Mouse (Mus musculus) embryonic facial prominence, embryonic 10.5 days (tissue): ENCODE results near the gene Fgf13. TPM values are rescaled to one million over a fixed set of nuclear protein-coding genes. Genes with fewer than 3 reads are reported as not detected.

ENCODE experiments used
- DNase-seq: peaks from one replicate; pipeline ENCODE4 v3.0.0-alpha.2; 2017; ENCODE audit warnings: low spot score
- H3K27ac ChIP-seq: fragments of 300-500 bp; sonication (generic); replicated peaks from 2 replicates; pipeline ENCODE4 v1.5.1; 2016; ENCODE audit warnings: mild to moderate bottlenecking
- H3K27me3 ChIP-seq: fragments of 300-500 bp; sonication (generic); replicated peaks from 2 replicates; pipeline ENCODE4 v1.6.1; 2016; ENCODE audit warnings: low read depth, mild to moderate bottlenecking; ENCODE audit not compliant: poor library complexity, severe bottlenecking
- H3K36me3 ChIP-seq: fragments of 300-500 bp; sonication (generic); replicated peaks from 2 replicates; pipeline ENCODE4 v1.6.1; 2016; ENCODE audit warnings: mild to moderate bottlenecking, moderate library complexity
- H3K4me1 ChIP-seq: fragments of 300-500 bp; sonication (generic); 2 replicates; pipeline ENCODE4 v1.6.1; 2016
- H3K4me3 ChIP-seq: fragments of 300-500 bp; sonication (generic); 2 replicates; pipeline ENCODE4 v1.5.1; 2016; ENCODE audit warnings: mild to moderate bottlenecking, moderate library complexity
- H3K9me3 ChIP-seq: fragments of 300-500 bp; sonication (generic); 2 replicates; pipeline ENCODE4 v1.6.1; 2016; ENCODE audit warnings: mild to moderate bottlenecking
- WGBS: fragments of 180-500 bp; shearing (Covaris S2); methylation state at CpG from one replicate; pipeline ENCODE4 v1.1.7; 2016; 5-methylcytosine and 5-hydroxymethylcytosine counted together
- polyA plus RNA-seq: library from polyadenylated mRNA; unstranded; fragments of >200 nt; fragmentation: Nextera tagmentation; extraction: Ambion mirVana; gene quantifications from 2 replicates; pipeline ENCODE4 v1.2.1, GENCODE M21; 2016

Fgf13 gene
- polyA plus RNA-seq, 1 experiment from 2014 or later, result 19.0 TPM

GRCm38 (mm10) chrX:59402596-59403285, 165.1 kb downstream of the Fgf13 start:
- Histone ChIP-seq H3K27me3 (no peaks in the 10 kb centered on the region), H3K4me1 (no peaks in the 10 kb centered on the region), H3K4me3 (no peak overlapping the region), H3K9me3 (no peaks in the 10 kb centered on the region), H3K27ac (no peak overlapping the region), H3K36me3 (no peaks in the 10 kb centered on the region)
- 62% methylated on average over 2 of the region's 2 CpGs for WGBS
- no peak for DNase-seq

- 91% methylated on average over 3 of the region's 3 CpGs for WGBS
Measured at GRCm38 (mm10) chrX:59290916-59291411, 276.9 kb downstream of the Fgf13 start.

GRCm38 (mm10) chrX:59251576-59251975, 316.3 kb downstream of the Fgf13 start:
- no peak overlapping the region for H3K4me3 ChIP-seq
- no peaks in the 10 kb centered on the region for H3K4me1 ChIP-seq
- no peak for DNase-seq
- no peaks in the 10 kb centered on the region for H3K27me3 ChIP-seq
- no peaks in the 10 kb centered on the region for H3K9me3 ChIP-seq
- H3K27ac ChIP-seq, result no peak overlapping the region
- no peaks in the 10 kb centered on the region for H3K36me3 ChIP-seq

More at GRCm38 (mm10) chrX:59290916-59291411, 276.9 kb downstream of the Fgf13 start:
- H3K4me1 ChIP-seq, result no peaks in the 10 kb centered on the region
- DNase-seq, result no peak
- no peaks in the 10 kb centered on the region for H3K27me3 ChIP-seq
- H3K4me3 ChIP-seq, result no peak overlapping the region
- no peak overlapping the region for H3K27ac ChIP-seq
- H3K9me3 ChIP-seq, result no peaks in the 10 kb centered on the region
- no peaks in the 10 kb centered on the region for H3K36me3 ChIP-seq

- Histone ChIP-seq H3K4me1 (no peaks in the 10 kb centered on the region), H3K9me3 (no peaks in the 10 kb centered on the region), H3K36me3 (no peaks in the 10 kb centered on the region), H3K27ac (no peak overlapping the region), H3K27me3 (no peaks in the 10 kb centered on the region), H3K4me3 (no peak overlapping the region)
- 63% methylated on average over 3 of the region's 3 CpGs for WGBS
- no peak for DNase-seq
Measured at GRCm38 (mm10) chrX:59243752-59244151, 324.1 kb downstream of the Fgf13 start.

GRCm38 (mm10) chrX:59243176-59243575, 324.7 kb downstream of the Fgf13 start:
- Histone ChIP-seq H3K4me3 (no peak overlapping the region), H3K27ac (no peak overlapping the region), H3K36me3 (no peaks in the 10 kb centered on the region), H3K9me3 (no peaks in the 10 kb centered on the region), H3K4me1 (no peaks in the 10 kb centered on the region), H3K27me3 (no peaks in the 10 kb centered on the region)
- no peak for DNase-seq
- WGBS, result 84% methylated on average over 3 of the region's 3 CpGs

- H3K4me3 ChIP-seq, result no peak overlapping the region
- H3K27me3 ChIP-seq, result no peaks in the 10 kb centered on the region
- no peaks in the 10 kb centered on the region for H3K9me3 ChIP-seq
- no peaks in the 10 kb centered on the region for H3K36me3 ChIP-seq
- no peak for DNase-seq
- H3K4me1 ChIP-seq, result no peaks in the 10 kb centered on the region
- no peak overlapping the region for H3K27ac ChIP-seq
Measured at GRCm38 (mm10) chrX:59241460-59241747, 326.5 kb downstream of the Fgf13 start.

GRCm38 (mm10) chrX:59240683-59241459, 327.0 kb downstream of the Fgf13 start:
- no peaks in the 10 kb centered on the region for H3K4me1 ChIP-seq
- 47% methylated on average over 2 of the region's 2 CpGs for WGBS
- H3K36me3 ChIP-seq, result no peaks in the 10 kb centered on the region
- H3K27ac ChIP-seq, result no peak overlapping the region
- no peaks in the 10 kb centered on the region for H3K9me3 ChIP-seq
- H3K27me3 ChIP-seq, result no peaks in the 10 kb centered on the region
- DNase-seq, result no peak
- H3K4me3 ChIP-seq, result no peak overlapping the region

GRCm38 (mm10) chrX:59220675-59221074, 347.2 kb downstream of the Fgf13 start:
- Histone ChIP-seq H3K4me1 (no peaks in the 10 kb centered on the region), H3K36me3 (no peaks in the 10 kb centered on the region), H3K4me3 (no peak overlapping the region), H3K9me3 (no peaks in the 10 kb centered on the region), H3K27me3 (no peaks in the 10 kb centered on the region), H3K27ac (no peak overlapping the region)
- no peak for DNase-seq
- WGBS, result 60% methylated on average over 3 of the region's 3 CpGs

- H3K4me3 ChIP-seq, result no peak overlapping the region
- no peaks in the 10 kb centered on the region for H3K36me3 ChIP-seq
- DNase-seq, result no peak
- no peaks in the 10 kb centered on the region for H3K9me3 ChIP-seq
- no peaks in the 10 kb centered on the region for H3K27me3 ChIP-seq
- no peaks in the 10 kb centered on the region for H3K4me1 ChIP-seq
- H3K27ac ChIP-seq, result no peak overlapping the region
Measured at GRCm38 (mm10) chrX:59201146-59201545, 366.7 kb downstream of the Fgf13 start.

- Histone ChIP-seq H3K27ac (no peak overlapping the region), H3K27me3 (no peaks in the 10 kb centered on the region), H3K4me1 (no peaks in the 10 kb centered on the region), H3K36me3 (no peaks in the 10 kb centered on the region), H3K4me3 (no peak overlapping the region), H3K9me3 (no peaks in the 10 kb centered on the region)
- 76% methylated on average over 4 of the region's 4 CpGs for WGBS
- DNase-seq, result no peak
Measured at GRCm38 (mm10) chrX:59194149-59194548, 373.7 kb downstream of the Fgf13 start.

GRCm38 (mm10) chrX:59186922-59187321, 380.9 kb downstream of the Fgf13 start:
- H3K9me3 ChIP-seq, result no peaks in the 10 kb centered on the region
- no peaks in the 10 kb centered on the region for H3K4me1 ChIP-seq
- WGBS, result 82% methylated on average over 4 of the region's 4 CpGs
- no peak overlapping the region for H3K4me3 ChIP-seq
- H3K36me3 ChIP-seq, result no peaks in the 10 kb centered on the region
- no peak overlapping the region for H3K27ac ChIP-seq
- no peak for DNase-seq
- no peaks in the 10 kb centered on the region for H3K27me3 ChIP-seq

GRCm38 (mm10) chrX:59182323-59182722, 385.5 kb downstream of the Fgf13 start:
- H3K9me3 ChIP-seq, result no peaks in the 10 kb centered on the region
- 47% methylated on average over 4 of the region's 4 CpGs for WGBS

GRCm38 (mm10) chrX:59179627-59180026, 388.2 kb downstream of the Fgf13 start:
- DNase-seq, result no peak
- WGBS, result 63% methylated on average over 4 of the region's 4 CpGs
- Histone ChIP-seq H3K36me3 (no peaks in the 10 kb centered on the region), H3K4me3 (no peak overlapping the region), H3K27ac (no peak overlapping the region), H3K9me3 (no peaks in the 10 kb centered on the region), H3K27me3 (no peaks in the 10 kb centered on the region), H3K4me1 (0 out of 2 replicates have a peak, but pooled peaks cover 5% of the 10 kb centered on the region)

More at GRCm38 (mm10) chrX:59182323-59182722, 385.5 kb downstream of the Fgf13 start:
- Histone ChIP-seq H3K27ac (no peak overlapping the region), H3K4me3 (no peak overlapping the region), H3K36me3 (no peaks in the 10 kb centered on the region), H3K4me1 (0 out of 2 replicates have a peak, but pooled peaks cover 5% of the 10 kb centered on the region), H3K27me3 (no peaks in the 10 kb centered on the region)
- DNase-seq, result no peak
